Mouse (Mus musculus) ES-Bruce4 (cell line): ENCODE results near the gene Zdhhc5.

Experiments used
- CTCF ChIP-seq: IDR thresholded peaks from one replicate; pipeline ENCODE4 v1.8.1; 2011; ENCODE audit warnings: low read depth, low read length
- EP300 ChIP-seq: IDR thresholded peaks from 2 replicates; pipeline ENCODE4 v1.6.1; 2011; ENCODE audit warnings: low read depth, low read length; ENCODE audit not compliant: insufficient read depth
- POLR2A ChIP-seq: IDR thresholded peaks from one replicate; pipeline ENCODE4 v1.8.1; 2011; ENCODE audit warnings: low read length; ENCODE audit not compliant: insufficient read depth

- TF ChIP-seq CTCF (no peak), EP300 (no peak), POLR2A (no peak)
Measured at GRCm38 (mm10) chr2:84762295-84762694, 47.3 kb upstream of the Zdhhc5 start.
